Mouse (Mus musculus) forebrain, embryonic 15.5 days (tissue): ENCODE measurements at regions not wholly inside any gene's neighbourhood (a gene's known extent, or its start where the extent isn't known, plus 50 kb on each side); places are given as distances from the start of the nearest gene placed in this dataset. TPM values are rescaled to one million over a fixed set of nuclear protein-coding genes. Genes with fewer than 3 reads are reported as not detected.

Source experiments
- ATAC-seq: fragments of 200-750 bp; cut with Nextera tagmentation; replicated peaks from 2 replicates; pipeline ENCODE4 v1.8.0; 2017; ENCODE audit warnings: mild to moderate bottlenecking, moderate TSS enrichment, moderate library complexity
- H3K27ac ChIP-seq: fragments of 300-500 bp; sonication (generic); replicated peaks from 2 replicates; pipeline ENCODE4 v1.5.1; 2015; ENCODE audit warnings: mild to moderate bottlenecking, inconsistent platforms
- H3K27me3 ChIP-seq: fragments of 300-500 bp; sonication (generic); 2 replicates; pipeline ENCODE4 v1.6.1; 2015; ENCODE audit warnings: inconsistent platforms
- H3K36me3 ChIP-seq: fragments of 300-500 bp; sonication (generic); 2 replicates; pipeline ENCODE4 v1.6.1; 2015; ENCODE audit warnings: mild to moderate bottlenecking, inconsistent platforms
- H3K4me1 ChIP-seq: fragments of 300-500 bp; sonication (generic); 2 replicates; pipeline ENCODE4 v1.6.1; 2015; ENCODE audit warnings: inconsistent platforms
- H3K4me2 ChIP-seq: fragments of 300-500 bp; sonication (generic); replicated peaks from 2 replicates; pipeline ENCODE4 v1.6.1; 2015; ENCODE audit warnings: mild to moderate bottlenecking, inconsistent platforms
- H3K4me3 ChIP-seq: fragments of 300-500 bp; sonication (generic); 2 replicates; pipeline ENCODE4 v1.5.1; 2015; ENCODE audit warnings: mild to moderate bottlenecking, inconsistent platforms
- H3K9ac ChIP-seq: fragments of 300-500 bp; sonication (generic); replicated peaks from 2 replicates; pipeline ENCODE4 v1.6.1; 2015; ENCODE audit warnings: mild to moderate bottlenecking, inconsistent platforms
- H3K9me3 ChIP-seq: fragments of 300-500 bp; sonication (generic); 2 replicates; pipeline ENCODE4 v1.6.1; 2016; ENCODE audit warnings: inconsistent platforms
- WGBS: fragments of 180-500 bp; shearing (Covaris S2); methylation state at CpG from one replicate; pipeline ENCODE4 v1.1.7; 2015; ENCODE audit warnings: mixed read lengths; 5-methylcytosine and 5-hydroxymethylcytosine counted together
- microRNA-seq: library from miRNA; unstranded; fragments of <30 nt; microRNA quantifications from one replicate; pipeline ENCODE4, GENCODE M21; 2016

- 61% methylated on average over 3 of the region's 3 CpGs for WGBS
- H3K27ac ChIP-seq, result no peak overlapping the region
- H3K9me3 ChIP-seq, result no peaks in the 10 kb centered on the region
- no peaks in the 10 kb centered on the region for H3K27me3 ChIP-seq
- H3K4me3 ChIP-seq, result no peak overlapping the region
- no peak overlapping the region for H3K9ac ChIP-seq
- H3K4me2 ChIP-seq, result no peak overlapping the region
- H3K36me3 ChIP-seq, result no peaks in the 10 kb centered on the region
- no peak for ATAC-seq
- H3K4me1 ChIP-seq, result no peaks in the 10 kb centered on the region
Observed at GRCm38 (mm10) chr7:53854077-53854476, 981.2 kb upstream of the Luzp2 start.

DNA sequence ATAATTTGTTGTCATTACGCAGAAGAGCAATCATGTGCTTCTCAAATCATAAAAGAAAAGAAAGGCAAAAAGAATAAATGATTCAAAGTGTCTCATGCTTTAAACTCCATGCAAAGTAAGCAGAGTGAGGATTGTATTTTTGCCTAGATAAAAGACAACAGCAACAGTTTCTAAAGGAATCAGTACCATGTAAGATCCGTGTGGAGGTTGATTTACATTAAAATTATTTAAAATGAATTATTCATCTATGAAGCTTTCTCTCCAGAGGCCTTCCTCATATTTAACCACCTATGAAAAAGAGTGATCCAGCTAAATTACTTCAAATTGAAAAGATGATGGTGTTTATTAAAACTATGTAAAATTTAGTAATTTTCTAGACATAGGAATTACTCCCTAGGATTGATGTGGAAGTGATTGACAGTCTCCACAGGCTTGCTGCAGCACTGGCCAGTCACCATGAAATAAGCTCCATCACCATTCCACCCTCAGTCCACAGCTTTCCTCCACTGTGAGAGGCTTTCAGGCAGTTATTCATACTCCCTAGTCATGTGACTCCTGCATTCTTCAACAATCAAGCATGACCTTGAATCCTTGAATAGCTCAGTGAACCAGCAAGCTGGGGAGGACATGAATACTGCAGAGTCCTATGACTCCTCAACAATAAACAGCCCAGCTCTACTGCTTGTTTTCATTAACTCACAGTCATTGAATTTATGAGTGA lies 962.7 kb upstream of the Luzp2 start:
- Histone ChIP-seq H3K4me1 (0 out of 2 replicates have a peak, but pooled peaks cover 2% of the 10 kb centered on the region), H3K27ac (no peak overlapping the region), H3K36me3 (no peaks in the 10 kb centered on the region), H3K4me2 (no peak overlapping the region), H3K27me3 (no peaks in the 10 kb centered on the region), H3K9ac (no peak overlapping the region), H3K9me3 (no peaks in the 10 kb centered on the region), H3K4me3 (no peak overlapping the region)
- 50% methylated on average over 2 of the region's 2 CpGs for WGBS
- peak; percentile 57 for ATAC-seq

- no peak overlapping the region for H3K9ac ChIP-seq
- WGBS, result 47% methylated on average over 2 of the region's 2 CpGs
- ATAC-seq, result no peak
Observed at GRCm38 (mm10) chr7:53912992-53913391, 922.3 kb upstream of the Luzp2 start.

DNA sequence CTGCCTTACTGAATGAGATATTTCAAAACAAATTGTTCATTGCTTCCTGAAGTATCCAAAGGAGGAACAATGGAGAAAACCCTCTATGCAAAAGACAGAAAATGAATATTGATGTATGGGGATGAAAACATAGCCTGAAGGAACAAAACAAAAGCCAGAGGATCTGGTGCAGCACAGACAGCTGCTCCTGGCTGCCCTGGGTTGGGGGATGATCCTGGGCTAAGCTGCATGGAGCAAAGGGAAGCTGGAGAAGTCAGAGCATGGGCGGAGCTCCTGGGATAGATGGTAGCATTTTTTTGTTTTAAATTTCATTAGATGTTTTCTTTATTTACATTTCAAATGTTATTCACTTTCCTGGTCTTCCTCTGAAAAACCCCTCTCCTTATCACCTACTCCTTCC lies 879.6 kb upstream of the Luzp2 start:
- no peaks in the 10 kb centered on the region for H3K27me3 ChIP-seq
- 89% methylated on average over 1 of the region's 1 CpGs for WGBS
- H3K27ac ChIP-seq, result no peak overlapping the region
- H3K4me3 ChIP-seq, result no peak overlapping the region
- H3K9ac ChIP-seq, result no peak overlapping the region
- H3K36me3 ChIP-seq, result no peaks in the 10 kb centered on the region
- H3K4me2 ChIP-seq, result no peak overlapping the region
- H3K9me3 ChIP-seq, result no peaks in the 10 kb centered on the region
- no peak for ATAC-seq
- H3K4me1 ChIP-seq, result no peaks in the 10 kb centered on the region

More at GRCm38 (mm10) chr7:53912992-53913391, 922.3 kb upstream of the Luzp2 start:
- H3K9me3 ChIP-seq, result no peaks in the 10 kb centered on the region
- no peak overlapping the region for H3K27ac ChIP-seq
- H3K36me3 ChIP-seq, result no peaks in the 10 kb centered on the region
- no peaks in the 10 kb centered on the region for H3K4me1 ChIP-seq
- no peaks in the 10 kb centered on the region for H3K27me3 ChIP-seq
- H3K4me2 ChIP-seq, result no peak overlapping the region
- H3K4me3 ChIP-seq, result no peak overlapping the region

DNA sequence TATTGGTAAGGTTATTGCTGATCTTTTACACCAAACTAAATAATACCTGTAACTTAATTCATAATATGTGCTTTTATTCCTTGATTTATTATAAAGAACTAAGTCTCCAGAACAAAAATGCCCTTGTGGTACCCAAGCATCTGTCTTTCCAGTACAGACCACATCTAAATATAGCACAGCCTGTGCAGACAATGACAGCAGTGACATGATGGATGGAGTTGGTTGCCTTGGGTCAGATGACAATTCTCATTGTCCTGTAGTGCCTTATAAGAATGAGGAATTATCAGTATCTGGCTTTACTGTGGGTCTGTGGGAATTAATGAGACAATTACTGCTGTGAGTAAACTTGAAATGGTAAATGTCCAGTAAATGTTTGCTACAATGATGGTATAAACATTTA lies 859.8 kb upstream of the Luzp2 start:
- H3K9me3 ChIP-seq, result no peaks in the 10 kb centered on the region
- H3K27ac ChIP-seq, result no peak overlapping the region
- H3K4me2 ChIP-seq, result no peak overlapping the region
- no peak for ATAC-seq
- H3K4me1 ChIP-seq, result no peaks in the 10 kb centered on the region
- no peak overlapping the region for H3K9ac ChIP-seq
- no peaks in the 10 kb centered on the region for H3K36me3 ChIP-seq
- no peaks in the 10 kb centered on the region for H3K27me3 ChIP-seq
- H3K4me3 ChIP-seq, result no peak overlapping the region

DNA sequence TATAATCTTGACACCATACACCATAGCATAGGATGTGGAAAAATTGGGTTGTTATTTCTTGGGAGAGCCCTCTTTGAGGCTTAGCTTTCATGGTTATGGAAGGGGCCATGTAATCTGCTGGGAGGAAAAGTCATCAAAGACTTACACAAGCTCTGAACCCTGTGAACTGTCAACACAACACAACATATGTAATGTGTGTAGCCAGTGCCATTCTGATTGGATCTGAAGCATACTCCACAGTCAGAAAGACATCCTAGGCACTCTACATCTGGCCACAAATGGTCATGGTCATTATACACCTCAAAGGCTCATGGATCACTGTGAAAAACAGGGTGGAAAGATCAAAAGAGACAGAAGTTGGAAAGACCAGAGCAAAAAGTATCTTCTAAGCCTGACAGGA lies 839.3 kb upstream of the Luzp2 start:
- Histone ChIP-seq H3K4me3 (no peak overlapping the region), H3K36me3 (no peaks in the 10 kb centered on the region), H3K4me2 (no peak overlapping the region), H3K4me1 (no peaks in the 10 kb centered on the region), H3K9ac (no peak overlapping the region), H3K27me3 (no peaks in the 10 kb centered on the region), H3K27ac (no peak overlapping the region), H3K9me3 (no peaks in the 10 kb centered on the region)
- ATAC-seq, result no peak

- no peak overlapping the region for H3K9ac ChIP-seq
- H3K27ac ChIP-seq, result no peak overlapping the region
- WGBS, result 77% methylated on average over 3 of the region's 3 CpGs
- H3K4me2 ChIP-seq, result no peak overlapping the region
- no peak for ATAC-seq
- no peaks in the 10 kb centered on the region for H3K4me1 ChIP-seq
- H3K36me3 ChIP-seq, result no peaks in the 10 kb centered on the region
- H3K27me3 ChIP-seq, result no peaks in the 10 kb centered on the region
- H3K4me3 ChIP-seq, result no peak overlapping the region
- H3K9me3 ChIP-seq, result no peaks in the 10 kb centered on the region
Observed at GRCm38 (mm10) chr7:54008684-54009083, 826.6 kb upstream of the Luzp2 start.

Small RNA genes in the stretch of these regions (microRNA-seq; reads per million reads assigned to microRNA genes)
- not detected for gene Gm27921
- not detected for gene Mir6238
